Mouse (Mus musculus) layer of hippocampus, adult 11-12 months (tissue): ENCODE results near the gene Kirrel3.
A peak's percentile ranks its signal among the peaks of the same experiment; 100 is the strongest.

ENCODE experiments used
- DNase-seq: peaks from one replicate; pipeline ENCODE4 v3.0.0; 2022; ENCODE audit warnings: low spot score

Kirrel3 gene

GRCm38 (mm10) chr9:34752076-34752800, 266.5 kb downstream of the Kirrel3 start:
- peak; percentile 43 for DNase-seq

- DNase-seq: peak; percentile 76
These were observed 267.1 kb downstream of the Kirrel3 start for GRCm38 (mm10) chr9:34752801-34753170.

- DNase-seq: no peak
These were observed 268.2 kb downstream of the Kirrel3 start for GRCm38 (mm10) chr9:34753891-34754290.

- DNase-seq: no peak
These were observed 268.9 kb downstream of the Kirrel3 start for GRCm38 (mm10) chr9:34754523-34755097.

- no peak for DNase-seq
These were observed 270.4 kb downstream of the Kirrel3 start for GRCm38 (mm10) chr9:34756055-34756454.

GRCm38 (mm10) chr9:34758925-34759324, 273.2 kb downstream of the Kirrel3 start:
- no peak for DNase-seq

GRCm38 (mm10) chr9:34760521-34760920, 274.8 kb downstream of the Kirrel3 start:
- DNase-seq: no peak

- no peak for DNase-seq
These were observed 281.3 kb downstream of the Kirrel3 start for GRCm38 (mm10) chr9:34766792-34767623.

GRCm38 (mm10) chr9:34768961-34769360, 283.3 kb downstream of the Kirrel3 start:
- no peak for DNase-seq

GRCm38 (mm10) chr9:34770951-34771350, 285.3 kb downstream of the Kirrel3 start:
- DNase-seq: no peak

GRCm38 (mm10) chr9:34771401-34771800, 285.7 kb downstream of the Kirrel3 start:
- no peak for DNase-seq

- DNase-seq: peak; percentile 69
These were observed 286.3 kb downstream of the Kirrel3 start for GRCm38 (mm10) chr9:34772022-34772437.

- no peak for DNase-seq
These were observed 295.7 kb downstream of the Kirrel3 start for GRCm38 (mm10) chr9:34781356-34781755.

- no peak for DNase-seq
These were observed 302.2 kb downstream of the Kirrel3 start for GRCm38 (mm10) chr9:34787915-34788314.

- no peak for DNase-seq
These were observed 309.5 kb downstream of the Kirrel3 start for GRCm38 (mm10) chr9:34795226-34795625.

- DNase-seq: no peak
These were observed 312.1 kb downstream of the Kirrel3 start for GRCm38 (mm10) chr9:34797688-34798339.

- no peak for DNase-seq
These were observed 316.0 kb downstream of the Kirrel3 start for GRCm38 (mm10) chr9:34801662-34802061.

- no peak for DNase-seq
These were observed 321.2 kb downstream of the Kirrel3 start for GRCm38 (mm10) chr9:34806854-34807253.

GRCm38 (mm10) chr9:34809993-34810513, 324.4 kb downstream of the Kirrel3 start:
- DNase-seq: peak; percentile 32

- no peak for DNase-seq
These were observed 332.8 kb downstream of the Kirrel3 start for GRCm38 (mm10) chr9:34818325-34818976.

- peak; percentile 15 for DNase-seq
These were observed 338.8 kb downstream of the Kirrel3 start for GRCm38 (mm10) chr9:34824358-34825088.
